22 mouse cellular contexts compared by ENCODE assay signal in the genomic region with DNA sequence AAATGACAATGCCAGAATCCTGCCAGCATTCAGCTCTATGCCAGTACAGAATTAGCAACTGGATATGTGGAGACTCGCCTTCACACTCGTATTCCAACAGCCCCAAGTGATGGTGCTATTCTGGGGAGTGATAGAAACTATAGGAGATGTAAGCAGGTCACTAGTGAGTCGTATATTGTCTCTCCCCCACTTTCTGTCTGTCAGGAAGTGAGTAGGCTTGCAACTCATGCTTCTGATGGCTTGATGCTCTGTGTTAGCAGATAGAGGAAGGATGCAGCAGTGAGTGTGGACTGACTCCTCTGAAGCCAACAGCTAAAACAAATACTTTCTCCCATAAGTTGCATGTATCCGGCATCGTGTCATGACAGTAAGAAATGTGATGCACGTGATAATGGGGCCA. TPM values are rescaled to one million over a fixed set of nuclear protein-coding genes. Genes with fewer than 3 reads are reported as not detected.
DNase-seq lines count a peak whose midpoint lies in the region; ATAC-seq lines count a peak whose summit lies in the region.
"Had no signal": no experiment of that assay in that cellular context is flagged by ENCODE, and none has a peak within 500 bp of the region (broad histone marks: within the 10 kb centered on the region; RNA-seq: fewer than 3 reads in every experiment).

No protein-coding gene starts in this region.

- H3K27me3 ChIP-seq in heart, embryonic 12.5 days (replicated peaks), result no peaks in the 10 kb centered on the region
- H3K27me3 ChIP-seq: embryonic facial prominence, embryonic 12.5 days; forebrain, embryonic 13.5 days; forebrain, embryonic 15.5 days had no signal

- no peak overlapping the region for H3K9ac ChIP-seq in heart, embryonic 12.5 days
- H3K9ac ChIP-seq: embryonic facial prominence, embryonic 12.5 days; forebrain, embryonic 13.5 days; forebrain, embryonic 15.5 days had no signal

- no peak overlapping the region for H3K4me2 ChIP-seq in heart, embryonic 12.5 days
- H3K4me2 ChIP-seq: embryonic facial prominence, embryonic 12.5 days; forebrain, embryonic 13.5 days; forebrain, embryonic 15.5 days had no signal

- DNase-seq in frontal cortex, adult 2 months (ENCODE audit: extremely low spot score in 1 of 2, low spot score in 1 of 2), result peak; percentile 15 to 28
- DNase-seq in frontal cortex, postnatal 14 days (ENCODE audit: low spot score in 2 of 2), result no peak
- peak; percentile 3 to 20 for DNase-seq in heart, adult 18-20 months
- peak; percentile 15 for DNase-seq in right cerebral cortex, adult 18-20 months
- no peak for DNase-seq in right cerebral cortex, postnatal 25 days
- DNase-seq in spleen, adult 12 weeks (ENCODE audit: low spot score), result no peak
- DNase-seq: adrenal gland, adult 2 months; adrenal gland, postnatal 10 days; adrenal gland, postnatal 25 days had no signal

- H3K9me3 ChIP-seq in heart, embryonic 12.5 days (replicated peaks), result no peaks in the 10 kb centered on the region
- H3K9me3 ChIP-seq: embryonic facial prominence, embryonic 10.5 days; embryonic facial prominence, embryonic 12.5 days; forebrain, embryonic 13.5 days; forebrain, embryonic 15.5 days had no signal

- no peaks in the 10 kb centered on the region for H3K36me3 ChIP-seq in heart, embryonic 12.5 days
- H3K36me3 ChIP-seq: embryonic facial prominence, embryonic 10.5 days; embryonic facial prominence, embryonic 12.5 days; forebrain, embryonic 15.5 days had no signal

- H3K4me3 ChIP-seq in heart, embryonic 12.5 days, result no peak overlapping the region
- H3K4me3 ChIP-seq: embryonic facial prominence, embryonic 10.5 days; embryonic facial prominence, embryonic 12.5 days; forebrain, embryonic 13.5 days; forebrain, embryonic 15.5 days had no signal

- ATAC-seq in heart, embryonic 12.5 days (ENCODE audit: insufficient number of reproducible peaks, low FRiP score), result no peak
- ATAC-seq: forebrain, embryonic 13.5 days; forebrain, embryonic 15.5 days had no signal

- 0 out of 2 replicates have a peak, but pooled peaks cover 10% of the 10 kb centered on the region for H3K4me1 ChIP-seq in heart, embryonic 12.5 days (replicated peaks)
- H3K4me1 ChIP-seq: embryonic facial prominence, embryonic 10.5 days; embryonic facial prominence, embryonic 12.5 days had no signal

- WGBS in heart, embryonic 12.5 days, result 76% methylated on average over 6 of the region's 6 CpGs

- no peak overlapping the region for H3K27ac ChIP-seq in heart, embryonic 12.5 days (ENCODE audit: poor library complexity, severe bottlenecking)
- H3K27ac ChIP-seq: embryonic facial prominence, embryonic 10.5 days; embryonic facial prominence, embryonic 12.5 days; forebrain, embryonic 13.5 days; forebrain, embryonic 15.5 days had no signal

RNA-seq across cellular contexts. Expression of gene 4933409G03Rik, which starts 52.0 kb away (rescaled TPM):
- not detected in 2 replicates for polyA plus RNA-seq in frontal cortex, adult 2 months (2012; rRNA removed)
- total RNA-seq in heart, adult 18-20 months (2021), result not detected
- polyA plus RNA-seq in heart, embryonic 12.5 days (2016; fragmentation: Nextera tagmentation; extraction: Ambion mirVana), result not detected in 2 replicates
- total RNA-seq: adrenal gland, adult 2 months; adrenal gland, postnatal 10 days; adrenal gland, postnatal 25 days; adrenal gland, postnatal 4 days; ES-E14; MEL had no signal
- polyA plus RNA-seq: adrenal gland, adult 2 months; C2C12; cerebellum, adult 2 months; cortical plate, adult 2 months; embryonic facial prominence, embryonic 10.5 days; embryonic facial prominence, embryonic 12.5 days; embryonic facial prominence, embryonic 14.5 days; forebrain, embryonic 11.5 days; forebrain, embryonic 13.5 days; forebrain, embryonic 15.5 days had no signal

RNA-seq across cellular contexts. Expression of gene Stk39, which starts 58.2 kb away (rescaled TPM):
- polyA plus RNA-seq in frontal cortex, adult 2 months (2012; rRNA removed), result 37.2 and 38.1 TPM in 2 replicates
- total RNA-seq in heart, adult 18-20 months (2021), result 10 to 100 TPM; 88.1 to 97.1 TPM
- polyA plus RNA-seq in heart, embryonic 12.5 days (2016; fragmentation: Nextera tagmentation; extraction: Ambion mirVana), result 75.5 and 77.2 TPM in 2 replicates
- total RNA-seq: MEL had no signal

Comparison
In these comparisons a context has a peak if more than half of its experiments do, and no peak if none do; other contexts are left out.
1. DNase-seq: peak in frontal cortex, adult 2 months (2 of 2), heart, adult 18-20 months (2 of 2) and right cerebral cortex, adult 18-20 months (single experiment); none in frontal cortex, postnatal 14 days (0 of 2), right cerebral cortex, postnatal 25 days (single experiment) and spleen, adult 12 weeks (single experiment).